Mouse (Mus musculus) kidney, adult 18-20 months (tissue): ENCODE data around the gene Cd8a.
A peak's percentile ranks its signal among the peaks of the same experiment; 100 is the strongest.

Source experiments
- DNase-seq: peaks from one replicate; pipeline ENCODE4 v3.0.0; 2021

Cd8a gene

GRCm38 (mm10) chr6:71371085-71371605 lies 2.1 kb upstream of the Cd8a start:
- no peak for DNase-seq

GRCm38 (mm10) chr6:71372041-71372720 lies 1.0 kb upstream of the Cd8a start:
- peak; percentile 18 for DNase-seq

GRCm38 (mm10) chr6:71374311-71374829 lies 1.1 kb downstream of the Cd8a start:
- DNase-seq, result no peak

- no peak for DNase-seq
These were observed 1.7 kb downstream of the Cd8a start for GRCm38 (mm10) chr6:71374921-71375320.

- no peak for DNase-seq
These were observed 3.5 kb downstream of the Cd8a start for GRCm38 (mm10) chr6:71376711-71377110.

- no peak for DNase-seq
These were observed 8.4 kb downstream of the Cd8a start for GRCm38 (mm10) chr6:71381654-71382053.

- no peak for DNase-seq
These were observed 17.3 kb downstream of the Cd8a start for GRCm38 (mm10) chr6:71390496-71390895.

- no peak for DNase-seq
These were observed 22.8 kb downstream of the Cd8a start for GRCm38 (mm10) chr6:71396016-71396415.

- DNase-seq, result no peak
These were observed 23.5 kb downstream of the Cd8a start for GRCm38 (mm10) chr6:71396761-71397160.

GRCm38 (mm10) chr6:71398829-71399609 lies 25.8 kb downstream of the Cd8a start:
- no peak for DNase-seq

- peak; percentile 48 for DNase-seq
These were observed 41.4 kb downstream of the Cd8a start for GRCm38 (mm10) chr6:71414624-71415023.

- DNase-seq, result no peak
These were observed 42.2 kb downstream of the Cd8a start for GRCm38 (mm10) chr6:71415446-71415845.

- DNase-seq, result no peak
These were observed 45.6 kb downstream of the Cd8a start for GRCm38 (mm10) chr6:71418874-71419273.

- DNase-seq, result peak; percentile 26
These were observed 47.6 kb downstream of the Cd8a start for GRCm38 (mm10) chr6:71420848-71421247.

- peak; percentile 48 for DNase-seq
These were observed 48.9 kb downstream of the Cd8a start for GRCm38 (mm10) chr6:71422162-71422561.

- peak; percentile 39 for DNase-seq
These were observed 49.9 kb downstream of the Cd8a start for GRCm38 (mm10) chr6:71423116-71423515.

GRCm38 (mm10) chr6:71425681-71426080 lies 52.5 kb downstream of the Cd8a start:
- DNase-seq, result no peak

- no peak for DNase-seq
These were observed 54.9 kb downstream of the Cd8a start for GRCm38 (mm10) chr6:71427996-71428725.
